Mouse (Mus musculus): Measurements from ENCODE around the gene Syt16. TPM values are rescaled to one million over a fixed set of nuclear protein-coding genes. Genes with fewer than 3 reads are reported as not detected.
A peak's percentile ranks its signal among the peaks of the same experiment; 100 is the strongest.

The Syt16 gene
- total RNA-seq, 2 experiments from 2014 or later: 52.5 to 58.8 TPM

DNA sequence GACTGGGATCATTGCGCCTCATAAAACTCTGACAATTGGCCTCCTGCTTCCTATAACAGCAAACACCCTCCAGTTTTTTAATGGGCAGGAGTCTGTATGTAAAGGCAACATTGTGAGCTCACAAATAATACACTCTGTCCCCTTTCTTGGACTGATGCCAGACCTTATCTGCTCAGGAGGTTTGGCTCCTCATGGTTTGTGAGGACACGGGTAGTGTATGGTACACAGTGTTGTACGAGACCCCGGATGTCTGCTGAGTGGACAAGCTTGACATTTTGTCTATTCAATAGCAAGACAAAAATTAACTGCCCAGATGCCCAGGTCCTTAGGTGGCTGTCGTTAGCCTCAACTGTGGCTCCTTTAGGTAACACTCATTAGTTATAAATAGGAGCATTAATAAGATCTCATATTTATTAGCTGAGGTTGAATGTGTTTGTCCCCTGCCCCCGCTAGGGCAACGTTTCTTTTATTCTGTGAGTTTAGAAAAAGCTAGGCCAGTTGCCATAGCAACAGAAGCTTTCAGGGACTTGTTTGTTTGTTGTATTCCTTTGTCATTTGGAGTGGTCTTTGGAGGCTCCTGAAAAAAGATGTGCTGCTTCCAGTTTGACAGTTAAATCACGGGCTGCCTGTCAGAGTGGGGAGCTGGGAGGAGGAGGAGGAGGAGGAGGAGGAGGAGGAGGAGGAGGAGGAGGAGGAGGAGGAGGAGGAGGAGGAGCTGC, 101.3 kb downstream of the Syt16 start:
- DNase-seq (ENCODE audit: low spot score in 2 of 2): peak in 1 of 2 experiments; percentile 44

DNA sequence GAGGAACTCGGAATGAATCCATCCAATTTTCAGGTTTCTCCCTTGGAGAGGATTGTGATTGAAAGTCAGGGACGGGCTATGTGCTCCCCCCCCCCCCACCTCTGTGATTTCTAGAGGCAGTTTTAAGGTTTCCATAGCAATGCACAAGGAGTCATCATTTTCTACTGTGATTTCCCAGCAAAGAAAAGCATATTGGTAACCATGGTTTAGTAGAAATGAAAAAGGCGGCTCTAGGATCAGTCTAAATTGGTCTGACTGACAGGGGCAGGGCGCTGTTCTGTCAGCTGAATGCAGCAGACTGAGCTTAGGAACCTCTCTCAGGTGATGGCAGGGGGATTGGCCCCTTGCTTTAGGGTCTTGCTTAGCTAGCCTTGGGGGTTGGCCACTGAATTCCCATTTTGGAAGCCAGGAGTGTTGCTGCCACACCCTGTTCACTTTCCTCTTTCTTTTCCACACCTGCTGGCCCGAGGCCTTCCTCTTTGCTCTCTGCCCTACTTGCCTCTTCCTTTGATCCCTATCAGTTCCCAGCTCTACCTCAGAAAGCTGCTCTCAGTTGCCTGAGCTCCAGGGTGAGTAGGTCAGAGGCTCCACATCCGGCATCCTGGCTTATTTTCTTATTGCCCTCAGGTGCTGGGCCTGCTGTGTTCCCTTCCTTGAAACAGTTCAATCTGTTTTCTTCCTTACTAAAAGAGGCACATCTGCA, 108.5 kb downstream of the Syt16 start:
- peak in 1 of 2 experiments; percentile 36 for DNase-seq (ENCODE audit: low spot score in 2 of 2)

- DNase-seq (ENCODE audit: low spot score in 2 of 2): peak; percentile 27 to 39
Measured at GRCm38 (mm10) chr12:74108663-74109081, 111.2 kb downstream of the Syt16 start.

GRCm38 (mm10) chr12:74109462-74110068, 112.1 kb downstream of the Syt16 start:
- no peak for DNase-seq (ENCODE audit: low spot score in 2 of 2)

DNA sequence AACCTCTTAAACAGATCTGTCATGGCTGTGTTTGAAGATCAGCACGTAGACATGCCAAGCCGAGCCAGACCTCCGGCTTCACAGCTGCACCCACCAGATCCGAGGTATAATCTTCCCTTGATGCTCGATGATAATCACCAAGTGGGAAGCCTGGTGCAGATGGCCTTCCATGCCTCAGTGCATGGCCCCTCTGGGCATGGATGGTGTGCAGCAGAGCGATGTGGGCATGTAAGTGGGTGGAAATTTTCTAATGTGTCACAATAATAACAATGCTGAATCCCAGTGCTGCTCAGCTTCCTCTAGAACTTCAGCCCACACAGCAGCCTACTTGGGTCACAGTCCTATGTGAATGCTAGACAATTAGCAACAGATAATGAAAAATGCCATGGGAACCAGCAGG, 119.4 kb downstream of the Syt16 start:
- peak; percentile 36 to 62 for DNase-seq (ENCODE audit: low spot score in 2 of 2)

DNA sequence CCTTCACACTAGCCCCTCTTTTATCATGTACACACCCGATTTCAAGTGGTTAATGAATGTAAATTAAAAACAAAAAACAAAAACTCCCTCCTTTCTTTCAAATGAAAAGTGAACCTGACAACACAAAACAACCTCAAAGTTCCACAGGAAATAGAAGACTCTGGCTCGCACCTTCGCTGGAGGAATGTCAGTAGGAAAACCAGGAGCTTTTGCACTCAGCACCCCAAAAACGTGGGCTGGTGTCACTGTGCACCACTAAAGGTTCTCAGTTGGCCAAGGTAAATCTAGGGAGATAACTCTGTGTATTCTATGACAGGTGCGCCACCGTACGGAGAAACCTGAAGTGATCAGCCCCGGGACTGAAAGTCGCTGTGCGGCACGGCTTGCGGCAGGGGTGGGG, 128.3 kb downstream of the Syt16 start:
- DNase-seq (ENCODE audit: low spot score in 2 of 2): no peak

DNA sequence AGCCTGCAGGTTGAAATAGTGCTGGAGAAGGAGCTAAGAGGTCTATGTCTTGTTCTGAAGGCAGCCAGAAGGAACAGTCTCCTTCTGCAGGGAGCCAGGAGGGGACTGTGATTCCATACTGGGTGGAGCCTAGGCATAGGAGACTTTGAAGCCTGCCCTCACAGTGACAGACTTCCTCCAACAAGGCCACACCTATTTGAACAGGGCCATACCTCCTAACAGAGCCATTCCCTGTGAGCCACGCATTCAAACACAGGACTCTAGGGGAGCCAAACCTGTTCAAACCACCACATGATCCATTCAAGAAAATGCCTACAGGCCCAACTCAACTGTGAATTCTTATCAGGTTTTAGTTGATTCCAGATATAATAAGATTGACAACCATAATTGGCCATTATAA, 130.8 kb downstream of the Syt16 start:
- DNase-seq (ENCODE audit: low spot score in 2 of 2): no peak

DNA sequence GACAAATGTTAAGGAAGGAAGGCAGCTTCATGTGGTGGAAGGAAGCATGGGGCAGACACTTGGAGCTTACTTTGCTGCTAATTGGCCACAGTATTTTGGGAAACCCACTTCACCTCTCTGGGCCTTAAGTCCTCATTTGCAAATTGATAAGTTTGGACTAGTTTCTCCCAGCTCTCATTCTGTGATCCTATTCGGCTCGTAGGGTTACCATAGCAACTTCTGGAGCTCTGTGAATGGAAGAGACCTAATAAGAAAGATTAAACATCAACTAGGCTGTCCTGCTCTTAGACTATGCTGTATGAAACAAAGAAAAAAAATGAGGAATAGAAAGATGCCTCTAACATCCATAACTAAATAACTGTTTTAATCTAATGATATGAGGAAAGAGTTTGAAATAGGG, 134.3 kb downstream of the Syt16 start:
- DNase-seq (ENCODE audit: low spot score in 2 of 2): peak in 1 of 2 experiments; percentile 46

- peak; percentile 8 to 26 for DNase-seq (ENCODE audit: low spot score in 2 of 2)
Measured at GRCm38 (mm10) chr12:74142147-74142546, 144.7 kb downstream of the Syt16 start.

- DNase-seq (ENCODE audit: low spot score in 2 of 2): no peak
Measured at GRCm38 (mm10) chr12:74144385-74144784, 146.9 kb downstream of the Syt16 start.

DNA sequence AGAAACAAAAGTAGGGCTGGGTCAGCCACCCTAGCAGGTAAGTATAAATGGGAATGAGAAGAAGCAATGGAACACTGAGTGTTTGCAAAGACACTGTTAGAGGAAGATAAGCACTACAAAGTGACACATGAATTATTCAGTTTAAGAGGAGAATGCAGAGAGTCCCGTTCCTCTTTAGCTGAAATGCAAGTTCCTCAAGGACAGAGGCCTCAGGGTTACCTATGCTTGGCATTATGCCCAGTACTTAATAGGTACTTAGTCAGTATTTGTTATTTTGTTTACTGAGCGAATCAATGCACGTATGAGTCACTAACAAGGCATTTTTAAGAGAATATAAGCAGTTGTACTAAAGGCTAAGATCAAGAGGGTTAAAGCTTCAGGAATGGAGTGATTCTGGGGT, 163.3 kb downstream of the Syt16 start:
- DNase-seq (ENCODE audit: low spot score in 2 of 2): no peak

DNA sequence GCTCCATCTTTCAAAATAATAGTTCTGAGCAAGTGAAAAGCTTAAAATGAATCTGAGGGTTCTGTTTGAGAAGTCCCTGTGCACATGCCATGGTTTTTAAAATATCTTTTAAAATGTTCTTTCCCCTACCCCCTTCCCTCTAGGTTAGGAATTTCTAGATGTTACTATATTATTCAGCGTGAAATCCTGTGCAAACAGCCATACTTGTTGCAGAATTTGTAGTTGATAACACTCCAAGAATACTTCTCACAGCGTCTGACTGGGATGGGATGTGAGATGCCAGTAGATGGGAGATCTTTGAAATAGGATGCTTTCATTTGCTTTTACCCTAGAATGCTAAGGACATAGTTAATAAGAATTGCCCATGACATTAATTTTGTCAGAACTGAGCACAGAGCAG, 165.6 kb downstream of the Syt16 start:
- no peak for DNase-seq (ENCODE audit: low spot score in 2 of 2)

- no peak for DNase-seq (ENCODE audit: low spot score in 2 of 2)
Measured at GRCm38 (mm10) chr12:74171257-74171656, 173.8 kb downstream of the Syt16 start.

- peak; percentile 26 to 61 for DNase-seq (ENCODE audit: low spot score in 2 of 2)
Measured at GRCm38 (mm10) chr12:74173902-74174301, 176.4 kb downstream of the Syt16 start.

GRCm38 (mm10) chr12:74184596-74184995, 187.1 kb downstream of the Syt16 start:
- no peak for DNase-seq (ENCODE audit: low spot score in 2 of 2)

DNA sequence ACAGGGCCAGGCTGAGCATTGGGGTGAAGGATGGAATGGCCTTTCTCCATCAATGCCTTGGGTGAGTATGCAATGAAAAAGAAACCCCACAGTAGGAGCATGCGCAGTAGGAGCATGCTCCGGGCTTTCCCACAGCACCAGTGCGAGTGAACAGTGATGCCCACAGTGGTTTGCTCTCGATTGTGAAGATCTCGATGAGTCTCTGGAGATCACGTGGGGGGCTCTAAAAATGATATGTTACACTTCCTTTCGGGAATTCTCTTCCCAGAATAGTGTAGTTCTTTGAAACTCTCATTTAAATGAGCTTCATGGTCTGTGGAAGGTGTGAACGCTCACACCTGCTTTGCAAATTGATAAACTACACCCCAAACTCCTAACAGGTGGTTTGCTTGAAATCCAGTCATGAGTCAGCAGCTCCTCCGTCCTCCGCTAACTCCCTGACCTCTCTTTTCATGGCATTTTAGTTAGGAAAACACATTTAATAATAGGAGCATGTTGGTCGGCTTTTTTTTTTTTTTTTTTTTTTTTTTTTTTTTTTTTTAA, 190.9 kb downstream of the Syt16 start:
- DNase-seq (ENCODE audit: low spot score in 2 of 2): peak in 1 of 2 experiments; percentile 35

DNA sequence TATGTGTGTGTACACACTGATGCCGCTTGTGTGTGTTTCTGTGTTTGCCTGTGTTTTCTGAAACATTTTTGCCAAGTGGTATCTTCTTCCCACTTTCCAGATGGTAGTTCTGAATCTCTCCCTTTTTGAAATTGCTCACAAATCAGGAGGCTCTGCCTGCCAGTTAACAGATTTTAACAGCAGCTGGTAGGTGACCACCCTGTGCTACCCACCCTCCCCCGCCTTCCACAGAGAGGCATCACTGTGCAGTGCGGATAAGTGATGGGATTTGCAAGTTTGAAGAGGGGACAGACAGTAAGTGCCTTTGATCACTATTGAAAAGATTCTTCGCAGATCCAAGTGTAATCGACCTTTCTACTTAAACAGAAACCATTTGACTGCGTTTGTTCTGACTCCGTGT, 191.4 kb downstream of the Syt16 start:
- peak; percentile 65 to 85 for DNase-seq (ENCODE audit: low spot score in 2 of 2)

GRCm38 (mm10) chr12:74189840-74190239, 192.4 kb downstream of the Syt16 start:
- no peak for DNase-seq (ENCODE audit: low spot score in 2 of 2)

DNA sequence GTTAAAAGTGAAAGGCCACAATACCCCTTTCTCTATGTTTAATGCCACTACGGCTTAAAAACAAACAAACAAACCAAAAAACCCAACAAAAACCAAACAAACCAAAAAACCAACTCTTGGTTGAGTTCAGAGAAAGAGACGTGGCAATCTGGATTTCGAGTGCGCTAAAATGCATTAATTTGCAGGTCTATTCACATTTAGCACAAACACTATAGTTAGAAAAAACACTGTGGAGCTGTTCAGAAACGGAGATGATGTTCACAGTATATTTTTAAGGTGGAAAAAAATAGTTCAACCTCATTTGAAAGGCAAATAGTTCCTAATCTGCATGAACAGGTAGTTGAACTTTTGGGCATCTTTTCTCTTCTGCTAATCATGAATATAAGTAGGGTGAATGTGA, 192.8 kb downstream of the Syt16 start:
- DNase-seq (ENCODE audit: low spot score in 2 of 2): no peak

GRCm38 (mm10) chr12:74192552-74192951, 195.1 kb downstream of the Syt16 start:
- DNase-seq (ENCODE audit: low spot score in 2 of 2): no peak

GRCm38 (mm10) chr12:74201410-74201809, 203.9 kb downstream of the Syt16 start:
- peak in 1 of 2 experiments; percentile 57 for DNase-seq (ENCODE audit: low spot score in 2 of 2)

Measured in layer of hippocampus, adult 18-20 months (tissue).